Mouse (Mus musculus): ENCODE data around the gene Smoc2.

Smoc2 gene

GRCm38 (mm10) chr17:14349086-14349814 is 69.9 kb downstream of the Smoc2 start:
- no peak for DNase-seq

- peak; percentile 40 to 58 for DNase-seq
These were observed 74.1 kb downstream of the Smoc2 start for GRCm38 (mm10) chr17:14353219-14354079.

GRCm38 (mm10) chr17:14361511-14361910 is 82.2 kb downstream of the Smoc2 start:
- DNase-seq: no peak

- DNase-seq: no peak
These were observed 91.2 kb downstream of the Smoc2 start for GRCm38 (mm10) chr17:14370476-14370875.

- peak in 1 of 2 experiments; percentile 47 for DNase-seq
These were observed 92.3 kb downstream of the Smoc2 start for GRCm38 (mm10) chr17:14371606-14372005.

- DNase-seq: peak; percentile 54 to 70
These were observed 93.2 kb downstream of the Smoc2 start for GRCm38 (mm10) chr17:14372324-14373145.

- no peak for DNase-seq
These were observed 99.6 kb downstream of the Smoc2 start for GRCm38 (mm10) chr17:14378692-14379446.

- no peak for DNase-seq
These were observed 100.2 kb downstream of the Smoc2 start for GRCm38 (mm10) chr17:14379518-14379917.

- no peak for DNase-seq
These were observed 100.7 kb downstream of the Smoc2 start for GRCm38 (mm10) chr17:14379966-14380365.

GRCm38 (mm10) chr17:14380526-14380925 is 101.2 kb downstream of the Smoc2 start:
- no peak for DNase-seq

- no peak for DNase-seq
These were observed 102.2 kb downstream of the Smoc2 start for GRCm38 (mm10) chr17:14381482-14381881.

- DNase-seq: no peak
These were observed 104.7 kb downstream of the Smoc2 start for GRCm38 (mm10) chr17:14383981-14384380.

GRCm38 (mm10) chr17:14384980-14385379 is 105.7 kb downstream of the Smoc2 start:
- DNase-seq: no peak

- DNase-seq: no peak
These were observed 108.0 kb downstream of the Smoc2 start for GRCm38 (mm10) chr17:14387261-14387660.

- no peak for DNase-seq
These were observed 113.1 kb downstream of the Smoc2 start for GRCm38 (mm10) chr17:14392443-14392842.

GRCm38 (mm10) chr17:14394861-14395260 is 115.6 kb downstream of the Smoc2 start:
- DNase-seq: no peak

- DNase-seq: peak; percentile 78 to 85
These were observed 118.2 kb downstream of the Smoc2 start for GRCm38 (mm10) chr17:14397456-14397855.

GRCm38 (mm10) chr17:14398650-14399424 is 119.5 kb downstream of the Smoc2 start:
- no peak for DNase-seq

- DNase-seq: peak in 1 of 2 experiments; percentile 24
These were observed 121.7 kb downstream of the Smoc2 start for GRCm38 (mm10) chr17:14400960-14401359.

GRCm38 (mm10) chr17:14407874-14408273 is 128.6 kb downstream of the Smoc2 start:
- no peak for DNase-seq

- DNase-seq: no peak
These were observed 133.2 kb downstream of the Smoc2 start for GRCm38 (mm10) chr17:14412460-14412859.
